Mouse (Mus musculus) lung, postnatal 36 days (tissue): ENCODE measurements at regions not wholly inside any gene's neighbourhood (a gene's known extent, or its start where the extent isn't known, plus 50 kb on each side); places are given as distances from the start of the nearest gene placed in this dataset.

ENCODE experiments used
- DNase-seq: peaks from one replicate; pipeline ENCODE4 v3.0.0; 2022; ENCODE audit warnings: mixed read lengths

DNA sequence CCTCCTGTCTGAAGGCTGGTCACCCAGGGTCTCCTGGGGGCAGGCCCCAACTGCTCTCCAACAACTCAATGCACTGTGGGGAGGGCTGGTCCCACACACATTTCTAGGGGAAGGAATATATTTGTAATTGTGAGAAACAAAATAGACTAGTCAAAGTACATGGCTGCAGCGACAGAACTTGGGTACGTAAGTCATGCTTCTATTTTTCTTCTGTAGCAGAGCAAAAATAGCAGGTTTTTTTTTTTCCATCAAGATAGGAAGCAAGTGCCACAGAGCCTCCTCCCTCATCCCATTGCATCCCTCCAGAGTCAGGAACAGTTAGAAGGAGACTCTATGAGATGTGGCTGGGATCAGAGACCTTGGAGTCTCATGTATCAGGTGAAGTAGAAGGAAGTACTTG, 124.9 kb upstream of the Tnr start:
- no peak for DNase-seq

DNA sequence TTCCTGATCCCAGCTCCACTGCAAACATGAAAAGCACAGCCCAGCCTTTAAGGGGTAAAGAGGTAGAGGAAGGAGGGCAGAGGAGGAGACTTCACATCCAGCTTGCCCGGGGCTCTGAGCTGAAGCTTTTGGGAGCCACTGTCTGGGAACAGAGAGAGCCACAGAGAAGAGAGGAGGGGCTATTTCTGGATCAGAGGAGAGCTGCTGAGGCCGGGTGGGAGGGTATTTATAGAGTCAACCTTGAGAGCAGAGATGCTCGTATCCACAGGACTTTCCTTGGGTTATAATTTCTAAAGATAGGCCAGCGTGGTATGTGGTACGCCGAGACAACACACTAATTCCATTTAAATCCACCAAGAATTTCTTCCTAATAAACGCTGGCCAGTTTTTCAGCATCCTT, 117.3 kb upstream of the Tnr start:
- DNase-seq = no peak

DNA sequence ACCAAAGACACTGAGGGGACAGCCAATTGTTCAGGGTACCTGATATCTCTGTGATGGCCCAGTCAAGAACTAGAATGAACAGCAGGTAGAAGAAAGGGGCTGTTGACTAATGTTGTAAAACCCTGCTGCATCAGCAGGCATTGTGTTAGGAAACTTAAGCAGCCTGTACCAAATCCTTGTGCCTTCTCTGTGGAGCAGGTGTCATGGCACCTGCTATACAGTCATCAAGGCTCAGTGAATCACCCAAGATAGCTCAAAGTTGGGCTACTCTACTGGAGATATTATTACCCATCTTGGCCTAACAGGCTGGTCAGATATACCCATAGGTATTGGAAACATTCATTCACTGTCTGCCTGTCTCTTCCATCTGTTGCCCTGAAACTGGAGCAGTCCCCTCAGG, 116.8 kb upstream of the Tnr start:
- DNase-seq = no peak

DNA sequence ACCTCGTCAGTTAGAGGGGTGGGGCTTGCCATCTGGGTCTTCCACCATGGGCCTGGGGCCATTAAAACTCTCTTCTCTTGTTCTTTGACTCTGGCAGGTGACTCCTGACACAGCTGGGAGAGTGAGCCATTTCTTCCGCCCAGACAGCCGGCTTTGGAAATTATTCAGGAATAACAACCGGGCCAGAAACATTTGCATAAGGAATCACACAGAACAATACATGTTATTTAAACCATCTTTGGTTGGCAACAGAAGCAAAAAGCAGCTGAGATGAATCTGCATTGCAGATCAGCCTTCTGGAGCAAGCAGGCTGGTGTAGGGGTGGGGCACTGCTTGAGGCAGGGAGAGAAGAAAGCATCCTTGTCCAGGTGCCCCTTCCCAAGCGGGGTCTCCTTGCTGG, 110.2 kb upstream of the Tnr start:
- DNase-seq = no peak

DNA sequence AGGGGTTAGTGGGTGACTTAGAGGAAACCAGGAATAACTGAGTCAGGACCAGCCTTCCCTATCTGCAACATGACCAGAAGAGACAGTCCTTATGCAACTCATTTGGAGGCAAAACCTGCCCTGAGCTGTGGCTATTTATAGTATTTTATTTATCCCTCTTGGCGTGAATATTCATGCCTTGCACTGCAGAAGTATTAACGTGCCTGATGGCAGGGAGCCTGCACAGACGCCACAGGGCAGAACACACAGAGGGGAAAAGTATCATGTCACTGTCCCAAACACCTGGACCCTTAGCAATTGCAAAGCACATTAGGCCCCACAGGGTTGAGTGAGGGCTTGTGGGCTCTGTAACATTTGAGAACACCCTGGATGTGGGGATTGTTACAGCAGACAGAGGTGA, 107.9 kb upstream of the Tnr start:
- DNase-seq = no peak

DNA sequence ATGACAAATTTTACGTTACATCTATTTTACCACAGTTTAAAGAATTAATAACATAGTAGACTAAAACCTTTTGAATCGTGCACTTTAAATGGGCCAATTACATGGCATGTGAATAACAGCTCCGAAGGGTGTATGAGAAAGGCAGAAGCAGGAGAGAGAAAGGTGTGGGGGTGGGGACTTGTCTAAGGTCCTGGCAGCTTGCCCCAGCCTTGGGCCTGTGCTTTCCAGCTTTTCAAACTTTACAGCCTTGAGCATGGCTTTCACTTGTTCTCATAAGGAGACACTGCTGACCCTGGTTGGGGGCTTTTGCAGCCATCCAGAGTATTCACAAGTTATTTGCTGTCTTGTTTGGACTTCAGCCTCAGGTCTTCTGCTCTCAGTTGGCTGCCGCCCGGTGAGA, 106.4 kb upstream of the Tnr start:
- no peak for DNase-seq

DNA sequence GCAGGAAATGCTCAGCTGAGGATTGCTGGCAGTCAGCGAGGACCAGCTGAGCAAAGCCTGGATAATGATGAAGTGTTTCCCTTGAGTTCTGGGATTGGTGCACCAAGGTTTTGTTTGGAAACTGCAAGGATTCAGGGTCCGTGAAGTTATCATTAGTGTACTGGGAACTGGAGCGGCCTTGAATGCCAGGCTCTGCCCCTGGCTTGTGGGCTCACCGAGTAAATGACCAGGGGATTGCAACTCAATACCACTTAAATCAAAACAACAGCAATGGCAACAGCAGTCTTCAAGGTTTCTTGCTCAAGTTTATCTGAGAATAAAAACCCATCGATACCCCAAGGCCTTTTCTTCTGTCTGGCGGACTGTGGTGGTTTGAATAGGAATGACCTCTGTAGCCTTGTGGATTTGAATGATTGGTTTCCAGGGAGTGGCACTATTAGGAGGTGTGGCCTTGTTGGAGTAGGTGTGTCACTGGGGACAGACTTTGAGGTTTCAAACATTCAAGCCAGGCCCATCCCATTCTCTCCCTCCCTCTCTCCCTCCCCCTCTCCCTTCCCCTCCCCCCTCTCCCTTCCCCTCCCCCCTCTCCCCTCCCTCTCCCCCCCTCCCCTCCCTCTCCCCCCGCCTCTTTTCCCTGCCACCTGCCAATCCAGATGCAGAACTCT, 104.1 kb upstream of the Tnr start:
- no peak for DNase-seq

DNA sequence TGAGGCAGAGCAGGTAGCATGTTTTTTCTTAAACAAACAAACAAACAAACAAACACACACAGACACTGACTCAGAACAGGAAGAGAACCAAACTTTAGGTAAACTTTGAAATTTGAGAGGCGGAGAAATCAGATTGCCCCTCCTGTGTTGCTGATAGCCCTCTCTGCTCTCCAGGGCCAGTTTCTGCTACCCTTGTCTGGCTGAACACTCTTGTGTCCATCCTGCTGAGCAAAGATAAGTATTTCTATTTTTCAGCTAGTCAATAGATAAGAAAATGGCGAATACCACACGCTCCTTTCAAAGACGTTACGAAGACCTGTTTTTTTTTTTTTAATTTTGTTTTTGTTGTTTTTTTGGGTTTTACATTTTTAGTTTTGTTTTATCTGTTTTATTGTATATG, 103.4 kb upstream of the Tnr start:
- no peak for DNase-seq

DNA sequence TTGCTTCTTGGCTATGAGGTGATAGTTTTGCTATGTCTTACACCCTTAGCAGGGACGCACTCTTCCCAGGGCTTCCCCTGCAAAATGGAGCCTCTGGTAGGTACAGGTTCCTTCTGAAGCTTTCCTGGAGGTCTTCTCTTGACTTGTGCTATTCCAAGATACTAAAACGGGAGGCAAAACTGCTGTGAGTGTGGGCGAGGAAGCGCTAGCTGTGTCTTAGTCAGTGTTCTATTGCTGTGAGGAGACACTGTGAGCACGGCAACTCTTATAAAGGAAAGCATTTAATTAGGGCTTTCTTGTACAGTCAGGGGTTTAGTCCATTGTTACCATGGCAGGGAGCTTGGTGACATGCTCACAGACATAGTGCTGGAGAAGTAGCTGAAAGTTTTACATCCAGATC, 99.9 kb upstream of the Tnr start:
- DNase-seq = no peak

DNA sequence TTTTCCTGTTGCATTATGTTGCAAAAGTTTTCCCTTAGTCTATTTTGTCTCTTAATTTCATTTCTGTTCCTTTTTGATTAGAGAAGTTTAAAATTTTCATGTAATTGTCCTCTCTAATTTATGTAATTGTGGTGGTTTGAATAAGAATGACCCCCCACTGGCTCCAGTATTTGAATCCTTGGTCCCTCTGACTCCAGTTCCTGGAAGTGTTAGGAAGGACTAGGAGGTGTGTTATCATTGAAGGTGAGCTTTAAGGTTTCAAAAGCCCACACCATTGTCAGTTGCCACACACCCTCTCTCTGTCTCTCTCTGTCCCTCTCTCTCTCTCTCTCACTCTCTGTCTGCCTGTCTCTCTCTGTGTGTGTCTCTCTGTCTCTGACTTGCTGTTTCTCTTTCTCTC, 93.6 kb upstream of the Tnr start:
- no peak for DNase-seq

DNA sequence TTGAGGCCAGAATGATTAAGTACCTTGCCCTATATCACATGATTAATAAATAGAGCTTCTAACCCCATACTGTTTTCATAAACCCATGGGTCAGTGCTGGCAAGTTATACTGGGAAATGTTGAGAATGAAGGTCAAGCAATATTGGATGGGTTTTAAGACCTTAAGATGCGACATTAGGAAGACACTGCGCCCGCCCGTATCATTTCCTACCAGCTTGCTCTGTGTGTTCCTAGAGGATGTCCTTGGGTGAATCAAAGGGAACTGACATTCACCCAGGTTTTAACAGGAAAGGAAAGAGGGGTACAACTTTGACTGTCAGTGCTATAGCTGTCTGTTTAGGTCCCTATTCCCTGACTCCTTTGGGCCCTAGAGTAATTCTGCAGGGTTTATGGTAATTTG, 90.0 kb upstream of the Tnr start:
- no peak for DNase-seq

DNA sequence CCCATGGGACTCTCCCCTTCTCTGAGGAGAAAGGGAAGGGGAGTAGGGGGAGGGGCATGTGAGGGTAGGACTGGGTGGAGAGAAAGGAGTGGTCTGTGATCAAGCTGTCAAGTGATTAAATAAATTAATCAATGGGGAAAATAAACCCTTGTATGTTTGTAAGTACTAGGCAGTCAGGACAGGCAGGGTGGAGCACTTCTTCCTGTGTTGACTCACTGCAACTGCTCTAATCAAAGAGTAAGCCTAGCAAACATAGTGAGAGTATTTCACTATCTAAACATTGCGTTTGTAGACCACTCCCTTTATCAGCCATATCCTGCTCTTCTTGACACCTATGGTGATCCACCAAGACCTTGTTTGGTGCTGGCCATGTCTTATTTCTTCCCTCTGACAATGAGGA, 82.8 kb upstream of the Tnr start:
- peak; percentile 0 for DNase-seq

DNA sequence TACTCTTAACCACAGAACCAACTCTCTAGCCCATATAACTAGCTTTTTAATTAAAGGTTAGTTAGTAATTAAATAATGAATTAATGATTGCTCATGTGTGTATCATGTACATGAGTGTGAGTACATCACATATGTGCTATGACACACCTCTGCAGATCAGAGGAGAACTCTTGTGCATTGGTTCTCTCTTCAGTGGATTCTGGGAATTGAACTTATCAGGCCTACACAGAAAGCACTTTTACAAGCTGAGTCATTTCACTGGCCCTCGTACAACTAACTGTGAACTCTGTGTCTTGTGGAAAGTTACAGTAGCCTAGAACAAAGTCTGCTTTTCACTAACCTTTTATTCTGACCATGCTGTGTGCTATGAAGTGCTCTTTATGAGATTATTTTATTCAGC, 79.5 kb upstream of the Tnr start:
- DNase-seq = no peak

DNA sequence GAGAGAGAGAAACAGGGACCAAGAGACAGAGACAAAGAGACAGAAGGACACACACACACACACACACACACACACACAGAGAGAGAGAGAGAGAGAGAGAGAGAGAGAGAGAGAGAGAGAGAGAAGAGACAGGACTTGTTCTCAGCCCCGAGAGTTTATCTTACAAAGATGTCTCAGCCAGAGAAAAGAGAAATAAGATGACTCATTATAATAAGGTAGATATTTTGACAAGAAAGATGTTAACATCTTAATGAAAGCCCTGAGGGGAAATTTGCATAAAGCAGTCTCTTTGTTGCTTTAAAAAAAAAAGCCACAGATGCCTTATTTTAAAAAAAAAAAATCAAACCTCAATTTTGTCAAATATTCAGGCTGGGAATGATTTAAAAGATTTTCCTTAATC, 78.1 kb upstream of the Tnr start:
- DNase-seq = no peak

DNA sequence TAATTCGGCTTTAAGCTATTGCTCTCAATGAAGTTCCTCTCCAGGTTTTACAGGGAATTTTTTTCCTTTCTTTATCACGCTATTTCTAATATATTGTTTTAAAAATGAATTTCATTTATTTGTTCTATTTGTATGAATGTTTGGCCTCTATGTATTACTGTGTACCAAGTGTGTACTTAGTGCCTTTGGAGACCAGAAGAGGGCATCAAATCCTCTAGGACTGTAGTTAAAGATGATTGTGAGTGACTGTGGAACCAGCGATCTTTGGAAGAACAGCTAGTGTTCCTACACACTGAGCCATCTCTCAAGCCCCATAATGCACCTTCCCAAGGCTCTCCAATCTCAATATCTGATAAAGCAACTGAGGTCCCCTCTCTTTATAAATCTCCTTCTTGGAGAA, 72.1 kb upstream of the Tnr start:
- no peak for DNase-seq

DNA sequence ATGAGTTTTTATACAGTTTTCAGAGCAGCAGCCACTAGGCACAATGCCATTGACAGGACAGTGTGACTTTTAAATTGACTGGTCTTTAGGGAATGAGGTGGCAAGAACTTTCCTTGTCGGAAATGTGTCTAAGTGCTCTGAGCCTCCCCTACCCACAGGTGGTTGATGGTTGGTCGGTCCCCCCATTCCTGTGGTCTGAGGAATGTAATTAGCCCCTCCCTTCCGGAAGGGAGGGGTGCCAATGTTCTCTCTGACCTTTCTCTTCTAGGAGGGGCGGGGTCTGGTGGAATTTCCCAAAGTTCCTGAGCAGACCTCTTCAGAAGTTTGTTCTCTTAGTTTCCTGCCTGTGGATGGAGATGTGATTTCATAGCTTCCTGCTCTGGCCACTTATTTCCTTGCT, 62.7 kb upstream of the Tnr start:
- no peak for DNase-seq

DNA sequence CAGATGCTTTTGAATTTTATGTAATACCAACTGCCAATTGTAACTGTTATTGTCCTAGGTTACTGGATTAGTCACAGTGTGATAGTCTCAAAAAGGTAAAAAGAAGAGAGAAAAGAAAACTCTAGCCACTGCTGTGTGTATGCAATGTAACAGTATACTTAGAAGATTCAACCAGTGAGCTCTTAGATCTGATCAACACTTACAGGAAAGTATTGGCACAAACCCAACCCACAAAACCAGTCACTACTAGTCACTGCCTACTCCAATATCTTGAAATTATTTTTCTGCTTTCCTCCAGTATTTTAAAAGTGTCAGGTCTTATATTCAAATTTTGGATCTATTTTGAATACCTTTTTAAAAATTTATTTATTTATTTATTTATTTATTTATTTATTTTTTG, 52.6 kb upstream of the Tnr start:
- no peak for DNase-seq
